Mouse (Mus musculus) liver, postnatal 0 days (tissue): ENCODE results near the gene Rasa4.

Experiments
- CTCF ChIP-seq: sonication (generic); IDR thresholded peaks from 2 replicates; pipeline ENCODE4 v1.5.1; 2016; ENCODE audit warnings: antibody characterized with exemption, low read depth
- EP300 ChIP-seq: IDR thresholded peaks from 2 replicates; pipeline ENCODE4 v1.6.1; 2016; ENCODE audit warnings: antibody characterized with exemption, low read depth, mild to moderate bottlenecking

- TF ChIP-seq CTCF = peak; percentile 98
- TF ChIP-seq EP300 = no peak
These were observed 22.1 kb upstream of the Rasa4 start for GRCm38 (mm10) chr5:136061567-136061966.
